Mouse (Mus musculus) B cell, adult 2 months (primary cell): ENCODE data around the gene Pnpla3.

Source experiments
- DNase-seq, 2 experiments: peaks; one replicate each; pipeline ENCODE4 v3.0.0; 2022

The Pnpla3 gene

GRCm38 (mm10) chr15:84218783-84219271 is 51.2 kb downstream of the Pnpla3 start:
- peak; percentile 71 to 72 for DNase-seq

GRCm38 (mm10) chr15:84221539-84221938 is 53.9 kb downstream of the Pnpla3 start:
- DNase-seq = no peak

GRCm38 (mm10) chr15:84223423-84223822 is 55.8 kb downstream of the Pnpla3 start:
- DNase-seq = no peak

- DNase-seq = no peak
Observed at GRCm38 (mm10) chr15:84224779-84225178, 57.1 kb downstream of the Pnpla3 start.

- no peak for DNase-seq
Observed at GRCm38 (mm10) chr15:84226918-84227317, 59.3 kb downstream of the Pnpla3 start.

- DNase-seq = no peak
Observed at GRCm38 (mm10) chr15:84230661-84231060, 63.0 kb downstream of the Pnpla3 start.

GRCm38 (mm10) chr15:84231113-84231712 is 63.6 kb downstream of the Pnpla3 start:
- DNase-seq = peak in 1 of 2 experiments; percentile 13

GRCm38 (mm10) chr15:84231721-84232561 is 64.3 kb downstream of the Pnpla3 start, which contains the start of gene Parvb:
TSS of gene Parvb (plus strand) at chr15:84232043.
- peak in 1 of 2 experiments; percentile 15 for DNase-seq

- DNase-seq = no peak
Observed at GRCm38 (mm10) chr15:84232609-84233008, 65.0 kb downstream of the Pnpla3 start.

GRCm38 (mm10) chr15:84234794-84235581 is 67.4 kb downstream of the Pnpla3 start:
- no peak for DNase-seq

- peak; percentile 38 to 43 for DNase-seq
Observed at GRCm38 (mm10) chr15:84235646-84236045, 68.0 kb downstream of the Pnpla3 start.
